Mouse (Mus musculus) small intestine, adult 2 months (tissue): ENCODE data around the gene Cdc42ep4.

Experiments
- CTCF ChIP-seq: fragments of 200-500 bp; IDR thresholded peaks from 2 replicates; pipeline ENCODE4 v1.5.1; 2012; ENCODE audit warnings: low read depth, mild to moderate bottlenecking, control low read depth, inconsistent platforms, low read length, moderate library complexity, mixed read lengths; ENCODE audit not compliant: insufficient replicate concordance, insufficient read length; ENCODE audit errors: extremely low read depth
- POLR2A ChIP-seq: fragments of 200-500 bp; IDR thresholded peaks from 2 replicates; pipeline ENCODE4 v1.6.1; 2012; ENCODE audit warnings: low read depth, mild to moderate bottlenecking, control low read depth, inconsistent platforms, low read length, moderate library complexity

- TF ChIP-seq CTCF = no peak
- no peak for TF ChIP-seq POLR2A
Observed at GRCm38 (mm10) chr11:113698013-113698545, 53.6 kb downstream of the Cdc42ep4 start.
